Mouse (Mus musculus) kidney, embryonic 15.5 days (tissue): Measurements from ENCODE around the gene Ypel4. TPM values are rescaled to one million over a fixed set of nuclear protein-coding genes. Genes with fewer than 3 reads are reported as not detected.
"Not testable (repeated sequence)": the region's sequence is repeated elsewhere in the genome, so short reads cannot be mapped to it uniquely, and the experiment has no call there.

Experiments used
- ATAC-seq: fragments of 200-750 bp; cut with Nextera tagmentation; replicated peaks from 2 replicates; pipeline ENCODE4 v1.8.0; 2017; ENCODE audit warnings: moderate TSS enrichment; ENCODE audit not compliant: low FRiP score
- H3K27ac ChIP-seq: fragments of 300-500 bp; sonication (generic); 2 replicates; pipeline ENCODE4 v1.5.1; 2015; ENCODE audit warnings: mild to moderate bottlenecking, inconsistent platforms
- H3K27me3 ChIP-seq: fragments of 300-500 bp; sonication (generic); 2 replicates; pipeline ENCODE4 v1.6.1; 2015; ENCODE audit warnings: inconsistent platforms
- H3K36me3 ChIP-seq: fragments of 300-500 bp; sonication (generic); 2 replicates; pipeline ENCODE4 v1.6.1; 2015; ENCODE audit warnings: inconsistent platforms
- H3K4me1 ChIP-seq: fragments of 300-500 bp; sonication (generic); 2 replicates; pipeline ENCODE4 v1.6.1; 2015; ENCODE audit warnings: inconsistent platforms
- H3K4me2 ChIP-seq: fragments of 300-500 bp; sonication (generic); 2 replicates; pipeline ENCODE4 v1.6.1; 2015; ENCODE audit warnings: moderate library complexity, mild to moderate bottlenecking, inconsistent platforms
- H3K4me3 ChIP-seq: fragments of 300-500 bp; sonication (generic); replicated peaks from 2 replicates; pipeline ENCODE4 v1.5.1; 2015; ENCODE audit warnings: mild to moderate bottlenecking, inconsistent platforms
- H3K9ac ChIP-seq: fragments of 300-500 bp; sonication (generic); 2 replicates; pipeline ENCODE4 v1.6.1; 2015; ENCODE audit warnings: mild to moderate bottlenecking, inconsistent platforms
- H3K9me3 ChIP-seq: fragments of 300-500 bp; sonication (generic); replicated peaks from 2 replicates; pipeline ENCODE4 v1.6.1; 2016; ENCODE audit warnings: inconsistent platforms
- WGBS: fragments of 180-500 bp; shearing (Covaris S2); methylation state at CpG from one replicate; pipeline ENCODE4 v1.1.7; 2015; ENCODE audit warnings: mixed read lengths; 5-methylcytosine and 5-hydroxymethylcytosine counted together
- polyA plus RNA-seq: library from polyadenylated mRNA; unstranded; fragments of >200 nt; fragmentation: Nextera tagmentation; extraction: Ambion mirVana; gene quantifications from 2 replicates; pipeline ENCODE4 v1.2.1, GENCODE M21; 2015

Ypel4 gene
- polyA plus RNA-seq, 1 experiment from 2014 or later, result 9.4 TPM

- Histone ChIP-seq H3K27me3 (no peaks in the 10 kb centered on the region), H3K4me2 (peak overlapping the region; percentile 82), H3K9me3 (no peaks in the 10 kb centered on the region), H3K4me1 (peaks cover 18% of the 10 kb centered on the region), H3K36me3 (peaks cover 5% of the 10 kb centered on the region), H3K27ac (peak overlapping the region; percentile 98), H3K4me3 (peak overlapping the region; percentile 97), H3K9ac (peak overlapping the region; percentile 65)
- under 1% methylated on average over 33 of the region's 33 CpGs for WGBS
- peak; percentile 96 for ATAC-seq
Observed at GRCm38 (mm10) chr2:84715562-84716361, 18.1 kb upstream of the Ypel4 start.

GRCm38 (mm10) chr2:84716423-84717355 lies 17.2 kb upstream of the Ypel4 start:
- Histone ChIP-seq H3K9ac (peak overlapping the region; percentile 65), H3K4me1 (peaks cover 18% of the 10 kb centered on the region), H3K27me3 (no peaks in the 10 kb centered on the region), H3K36me3 (peaks cover 8% of the 10 kb centered on the region), H3K27ac (peak overlapping the region; percentile 98), H3K4me2 (peak overlapping the region; percentile 82), H3K9me3 (no peaks in the 10 kb centered on the region), H3K4me3 (peak overlapping the region; percentile 97)
- 32% methylated on average over 9 of the region's 9 CpGs for WGBS
- ATAC-seq, result no peak

DNA sequence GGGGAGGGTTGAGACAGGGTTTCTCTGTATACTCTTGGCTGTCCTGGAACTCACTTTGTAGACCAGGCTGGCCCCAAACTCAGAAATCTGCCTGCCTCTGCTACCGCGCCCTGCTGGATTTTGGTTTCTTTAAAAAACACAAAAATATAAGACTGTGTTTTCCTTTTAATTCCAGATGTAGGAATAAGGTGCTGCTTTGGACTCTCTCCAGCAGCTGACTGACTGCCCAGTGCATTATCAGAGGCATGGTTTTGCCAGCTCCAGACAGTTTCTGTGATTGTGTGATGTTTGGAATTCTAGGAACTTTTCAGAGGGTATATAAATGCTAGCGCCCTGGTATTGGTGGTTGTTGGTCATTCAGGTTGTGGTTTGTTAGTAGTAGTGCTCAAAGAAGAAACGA lies 16.5 kb upstream of the Ypel4 start:
- H3K36me3 ChIP-seq, result peaks cover 15% of the 10 kb centered on the region
- no peak overlapping the region for H3K4me2 ChIP-seq
- no peaks in the 10 kb centered on the region for H3K27me3 ChIP-seq
- 96% methylated on average over 4 of the region's 4 CpGs for WGBS
- no peak overlapping the region for H3K4me3 ChIP-seq
- H3K27ac ChIP-seq, result no peak overlapping the region
- no peak for ATAC-seq
- no peaks in the 10 kb centered on the region for H3K9me3 ChIP-seq
- peaks cover 18% of the 10 kb centered on the region for H3K4me1 ChIP-seq
- H3K9ac ChIP-seq, result no peak overlapping the region

DNA sequence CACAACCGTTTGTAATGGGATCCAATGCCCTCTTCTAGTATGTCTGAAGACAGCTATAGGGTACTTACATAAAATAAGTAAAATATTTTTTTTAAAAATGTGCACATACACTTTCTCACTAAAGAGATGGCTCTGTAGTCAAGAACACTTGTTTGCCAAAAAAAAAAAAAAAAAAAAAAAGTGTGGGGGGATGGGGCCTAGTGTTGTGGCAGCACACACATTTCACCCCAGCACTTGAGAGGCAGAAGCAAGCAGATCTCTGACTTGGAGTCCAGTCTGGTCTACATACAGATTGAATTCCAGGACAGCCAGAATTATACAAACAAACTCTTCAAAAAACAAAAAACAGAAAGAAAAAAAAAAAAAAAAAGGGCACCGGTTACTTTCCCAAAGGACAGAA lies 13.1 kb upstream of the Ypel4 start:
- Histone ChIP-seq H3K27ac (no peak overlapping the region), H3K27me3 (no peaks in the 10 kb centered on the region), H3K9me3 (no peaks in the 10 kb centered on the region), H3K36me3 (peaks cover 41% of the 10 kb centered on the region), H3K9ac (no peak overlapping the region), H3K4me2 (no peak overlapping the region), H3K4me3 (no peak overlapping the region), H3K4me1 (peaks cover 16% of the 10 kb centered on the region)
- 90% methylated on average over 2 of the region's 2 CpGs for WGBS
- ATAC-seq, result no peak

DNA sequence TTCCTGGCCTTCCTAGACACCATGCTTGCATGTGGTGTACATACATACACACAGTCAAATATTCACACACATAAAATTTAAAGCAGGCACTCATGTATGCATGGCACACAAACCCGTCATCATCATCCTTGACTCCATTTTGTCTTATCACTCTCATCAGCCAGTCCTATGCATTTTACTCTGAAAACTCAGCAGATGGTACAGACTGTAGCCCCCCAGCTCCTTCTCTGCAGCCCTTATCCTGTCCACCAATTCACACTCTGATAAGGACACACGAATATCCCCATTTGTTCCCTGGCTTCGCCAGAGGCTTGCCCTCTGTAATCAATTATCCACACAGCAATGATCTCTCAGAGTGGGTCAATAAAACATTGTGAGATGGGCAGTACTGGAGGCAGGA lies 12.7 kb upstream of the Ypel4 start:
- WGBS, result 74% methylated on average over 3 of the region's 3 CpGs
- Histone ChIP-seq H3K9me3 (no peaks in the 10 kb centered on the region), H3K4me1 (peaks cover 20% of the 10 kb centered on the region), H3K27me3 (no peaks in the 10 kb centered on the region), H3K4me3 (no peak overlapping the region), H3K36me3 (peaks cover 43% of the 10 kb centered on the region), H3K4me2 (no peak overlapping the region), H3K9ac (no peak overlapping the region), H3K27ac (no peak overlapping the region)
- ATAC-seq, result no peak

DNA sequence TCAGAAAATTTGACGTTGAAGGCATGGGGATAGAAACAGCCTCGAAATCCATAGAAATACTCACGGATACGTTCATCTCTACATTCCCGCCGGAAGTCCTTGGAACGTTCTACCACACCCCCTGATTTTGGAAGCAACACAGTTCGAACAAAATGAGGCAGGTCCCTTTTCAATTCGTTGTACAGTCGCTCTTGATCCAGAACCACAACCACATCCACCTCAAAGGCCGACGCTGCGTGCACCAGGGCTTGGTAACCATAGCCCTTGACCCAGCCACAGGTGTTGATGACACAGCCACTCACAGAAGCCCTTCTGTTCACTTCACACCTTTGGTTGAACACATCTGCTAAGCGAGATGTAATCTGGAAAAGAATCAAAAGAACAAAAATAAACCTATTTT lies 10.0 kb upstream of the Ypel4 start:
- H3K9me3 ChIP-seq, result no peaks in the 10 kb centered on the region
- H3K4me2 ChIP-seq, result no peak overlapping the region
- H3K27me3 ChIP-seq, result no peaks in the 10 kb centered on the region
- H3K36me3 ChIP-seq, result peaks cover 43% of the 10 kb centered on the region
- 93% methylated on average over 14 of the region's 14 CpGs for WGBS
- no peak overlapping the region for H3K9ac ChIP-seq
- ATAC-seq, result no peak
- peaks cover 19% of the 10 kb centered on the region for H3K4me1 ChIP-seq
- H3K4me3 ChIP-seq, result no peak overlapping the region
- no peak overlapping the region for H3K27ac ChIP-seq

DNA sequence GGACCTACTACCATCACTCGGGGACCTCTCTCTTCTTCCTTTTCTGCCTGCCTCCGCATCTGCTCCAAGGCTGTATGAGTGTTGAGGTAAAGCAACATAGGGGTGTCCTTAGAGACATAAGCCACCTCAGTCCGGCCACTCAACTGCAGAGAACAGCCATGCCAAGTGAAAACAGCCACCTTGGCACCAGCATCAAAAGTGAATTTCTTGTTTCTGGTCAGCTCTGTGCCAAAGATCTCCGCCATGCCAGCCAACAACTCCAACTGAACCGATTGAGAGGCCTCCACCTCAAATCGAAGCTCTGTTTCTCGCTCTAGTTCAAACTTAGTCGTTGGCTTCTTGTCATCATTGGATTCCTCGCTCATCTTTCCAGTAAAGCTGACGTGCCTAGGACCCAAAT lies 8.1 kb upstream of the Ypel4 start:
- Histone ChIP-seq H3K9ac (0 out of 2 replicates have a peak overlapping the region, but pooled peaks have one; percentile 17), H3K4me3 (peak overlapping the region; percentile 57; the same call in 1 of the 2 replicates), H3K27me3 (no peaks in the 10 kb centered on the region), H3K9me3 (no peaks in the 10 kb centered on the region), H3K27ac (no peak overlapping the region), H3K36me3 (peaks cover 43% of the 10 kb centered on the region), H3K4me1 (peaks cover 19% of the 10 kb centered on the region), H3K4me2 (peak overlapping the region; percentile 67)
- WGBS, result 93% methylated on average over 10 of the region's 10 CpGs
- no peak for ATAC-seq

DNA sequence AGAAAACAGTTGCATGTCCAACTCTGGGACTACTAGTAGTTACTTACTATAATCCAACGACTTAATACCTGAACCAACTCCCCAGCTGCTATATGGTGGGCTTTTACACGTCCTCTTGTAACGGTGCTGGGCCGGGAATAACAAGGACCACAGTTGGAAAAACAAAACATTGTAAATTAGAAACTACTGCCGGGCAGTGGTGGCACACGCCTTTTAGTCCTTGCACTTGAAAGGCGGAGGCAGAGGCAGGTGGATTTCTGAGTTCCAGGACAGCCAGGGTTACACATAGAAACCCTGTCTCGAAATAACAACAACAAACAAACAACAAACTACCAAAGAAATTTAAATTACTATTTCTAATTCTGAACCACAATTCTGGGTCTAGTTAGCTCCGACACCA lies 7.1 kb upstream of the Ypel4 start:
- 1% methylated on average over 9 of the region's 9 CpGs for WGBS
- H3K36me3 ChIP-seq, result peaks cover 35% of the 10 kb centered on the region
- peak overlapping the region; percentile 57 for H3K4me3 ChIP-seq
- no peaks in the 10 kb centered on the region for H3K9me3 ChIP-seq
- peak overlapping the region; percentile 67 for H3K4me2 ChIP-seq
- ATAC-seq, result peak; percentile 15; the same call in 1 of the 2 replicates
- no peaks in the 10 kb centered on the region for H3K27me3 ChIP-seq
- H3K4me1 ChIP-seq, result peaks cover 19% of the 10 kb centered on the region
- H3K9ac ChIP-seq, result peak overlapping the region; percentile 37
- no peak overlapping the region for H3K27ac ChIP-seq

- Histone ChIP-seq H3K9ac (peak within 1 kb of the TSS; percentile 49), H3K27ac (peak within 1 kb of the TSS; percentile 88), H3K9me3 (no peaks in the 10 kb centered on the region), H3K4me3 (peak within 1 kb of the TSS; percentile 57), H3K27me3 (no peaks in the 10 kb centered on the region), H3K4me1 (peaks cover 19% of the 10 kb centered on the region), H3K36me3 (peaks cover 29% of the 10 kb centered on the region), H3K4me2 (peak within 1 kb of the TSS; percentile 67)
- under 1% methylated on average over 39 of the region's 39 CpGs for WGBS
- peak; percentile 98 for ATAC-seq
Observed at GRCm38 (mm10) chr2:84727172-84727858, 6.5 kb upstream of the Ypel4 start, which contains the start of gene Clp1. TSS of gene Clp1 (minus strand) at chr2:84727350.

- not testable (repeated sequence) for ATAC-seq, H3K27ac ChIP-seq, H3K9me3 ChIP-seq, H3K27me3 ChIP-seq, H3K9ac ChIP-seq, H3K4me2 ChIP-seq
- WGBS, result 81% methylated on average over 5 of the region's 5 CpGs
- H3K36me3 ChIP-seq, result peaks cover 26% of the 10 kb centered on the region
- H3K4me3 ChIP-seq, result peak overlapping the region; percentile 57; the same call in 1 of the 2 replicates
- peaks cover 20% of the 10 kb centered on the region for H3K4me1 ChIP-seq
Observed at GRCm38 (mm10) chr2:84728191-84728590, 5.7 kb upstream of the Ypel4 start.

GRCm38 (mm10) chr2:84731206-84731605 lies 2.7 kb upstream of the Ypel4 start:
- ATAC-seq, result no peak
- Histone ChIP-seq H3K9ac (no peak overlapping the region), H3K27me3 (no peaks in the 10 kb centered on the region), H3K4me3 (no peak overlapping the region), H3K27ac (no peak overlapping the region), H3K9me3 (no peaks in the 10 kb centered on the region), H3K4me2 (no peak overlapping the region), H3K4me1 (peaks cover 36% of the 10 kb centered on the region), H3K36me3 (no peaks in the 10 kb centered on the region)
- 75% methylated on average over 3 of the region's 3 CpGs for WGBS
